Mouse (Mus musculus) heart, adult 2 months (tissue): Measurements from ENCODE around the gene Sestd1.

Experiments
- CTCF ChIP-seq: fragments of 200-600 bp; IDR thresholded peaks from 2 replicates; pipeline ENCODE4 v1.8.1; 2022; ENCODE audit warnings: antibody characterized with exemption, mild to moderate bottlenecking, moderate library complexity
- EP300 ChIP-seq: fragments of 200-500 bp; IDR thresholded peaks from 2 replicates; pipeline ENCODE4 v1.6.1; 2011; ENCODE audit warnings: low read depth, low read length, control low read depth; ENCODE audit not compliant: insufficient read depth

DNA sequence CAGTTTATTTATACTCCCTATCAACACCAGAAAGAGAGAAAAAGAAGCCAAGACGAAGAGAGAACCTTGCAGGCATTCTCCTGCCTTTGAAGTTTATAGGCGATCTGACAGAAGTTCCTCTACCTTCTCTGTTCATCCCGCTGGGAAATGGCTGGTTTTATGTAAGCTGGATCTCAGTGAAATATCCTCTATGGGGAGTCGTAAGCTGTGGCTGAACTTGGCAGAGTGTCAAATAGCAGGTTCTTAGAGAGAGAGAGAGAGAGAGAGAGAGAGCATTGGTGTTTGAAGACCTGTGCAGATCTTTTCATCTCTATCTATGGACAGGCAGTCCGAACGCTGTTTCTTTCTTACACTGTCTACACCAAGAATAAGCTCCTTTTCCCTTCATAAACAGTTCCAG is 107.0 kb downstream of the Sestd1 start:
- TF ChIP-seq EP300 = no peak
- TF ChIP-seq CTCF = no peak
